Mouse (Mus musculus) midbrain, embryonic 14.5 days (tissue): ENCODE data around the gene Fbxo46. TPM values are rescaled to one million over a fixed set of nuclear protein-coding genes. Genes with fewer than 3 reads are reported as not detected.
"Not testable (repeated sequence)": the region's sequence is repeated elsewhere in the genome, so short reads cannot be mapped to it uniquely, and the experiment has no call there.

Source experiments
- ATAC-seq: fragments of 200-750 bp; cut with Nextera tagmentation; 2 replicates; pipeline ENCODE4 v1.8.0; 2017; ENCODE audit warnings: moderate number of reproducible peaks, moderate library complexity; ENCODE audit not compliant: low FRiP score, low TSS enrichment
- DNase-seq: peaks from one replicate; pipeline ENCODE4 v3.0.0-alpha.2; 2015
- H3K27ac ChIP-seq: fragments of 300-500 bp; sonication (generic); replicated peaks from 2 replicates; pipeline ENCODE4 v1.5.1; 2014; ENCODE audit warnings: mild to moderate bottlenecking, low read depth, low read length, moderate library complexity
- H3K27me3 ChIP-seq: fragments of 300-500 bp; sonication (generic); 2 replicates; pipeline ENCODE4 v1.6.1; 2014; ENCODE audit warnings: low read length, control low read depth, mixed read lengths; ENCODE audit not compliant: control insufficient read depth, insufficient read depth
- H3K36me3 ChIP-seq: fragments of 300-500 bp; sonication (generic); 2 replicates; pipeline ENCODE4 v1.6.1; 2014; ENCODE audit warnings: low read length, control low read depth; ENCODE audit not compliant: control insufficient read depth, insufficient read depth
- H3K4me1 ChIP-seq: fragments of 300-500 bp; sonication (generic); 2 replicates; pipeline ENCODE4 v1.6.1; 2014; ENCODE audit warnings: mild to moderate bottlenecking, antibody characterized with exemption, low read length, control low read depth; ENCODE audit not compliant: control insufficient read depth, insufficient read depth
- H3K4me2 ChIP-seq: fragments of 300-500 bp; sonication (generic); 2 replicates; pipeline ENCODE4 v1.6.1; 2014; ENCODE audit warnings: mild to moderate bottlenecking, low read length, moderate library complexity
- H3K4me3 ChIP-seq: fragments of 300-500 bp; sonication (generic); replicated peaks from 2 replicates; pipeline ENCODE4 v1.5.1; 2014; ENCODE audit warnings: low read depth, low read length
- H3K9ac ChIP-seq: fragments of 300-500 bp; sonication (generic); replicated peaks from 2 replicates; pipeline ENCODE4 v1.6.1; 2014; ENCODE audit warnings: mild to moderate bottlenecking, low read length, moderate library complexity
- H3K9me3 ChIP-seq: fragments of 300-500 bp; sonication (generic); 2 replicates; pipeline ENCODE4 v1.6.1; 2016; ENCODE audit warnings: low read length, control low read depth, mixed read lengths; ENCODE audit not compliant: control insufficient read depth
- WGBS: fragments of 180-500 bp; shearing (Covaris S2); extraction: QIAGEN DNeasy Blood & Tissue Kit; methylation state at CpG from one replicate; pipeline ENCODE4 v1.1.7; 2014; 5-methylcytosine and 5-hydroxymethylcytosine counted together
- polyA plus RNA-seq: library from polyadenylated mRNA; unstranded; fragments of >200 nt; fragmentation: Nextera tagmentation; extraction: Ambion mirVana; gene quantifications from 2 replicates; pipeline ENCODE4 v1.2.1, GENCODE M21; 2014

Fbxo46 gene
- polyA plus RNA-seq, 1 experiment from 2014 or later = 13.8 TPM

- H3K9me3 ChIP-seq = no peaks in the 10 kb centered on the region
- WGBS = under 1% methylated on average over 24 of the region's 24 CpGs
- peak within 1 kb of the TSS; percentile 68 for H3K4me3 ChIP-seq
- ATAC-seq (peak; percentile 93), DNase-seq (peak; percentile 99)
- peak within 1 kb of the TSS; percentile 85 for H3K27ac ChIP-seq
- peak within 1 kb of the TSS; percentile 80 for H3K4me2 ChIP-seq
- peaks cover 17% of the 10 kb centered on the region for H3K4me1 ChIP-seq
- H3K9ac ChIP-seq = peak within 1 kb of the TSS; percentile 63
- H3K36me3 ChIP-seq = peaks cover 39% of the 10 kb centered on the region
- no peaks in the 10 kb centered on the region for H3K27me3 ChIP-seq
These were observed 30.0 kb downstream of the Fbxo46 start, which contains the start of gene Snrpd2 for GRCm38 (mm10) chr7:19149626-19150025. Gene Snrpd2 (plus strand): TSS chr7:19149722.

- 93% methylated on average over 10 of the region's 10 CpGs for WGBS
- not testable (repeated sequence) for H3K9ac ChIP-seq
These were observed 31.5 kb downstream of the Fbxo46 start for GRCm38 (mm10) chr7:19151121-19151520.

GRCm38 (mm10) chr7:19154796-19155195, 35.1 kb downstream of the Fbxo46 start:
- H3K36me3 ChIP-seq = peaks cover 39% of the 10 kb centered on the region
- 83% methylated on average over 8 of the region's 8 CpGs for WGBS
- H3K9ac ChIP-seq = no peak overlapping the region
- no peak for ATAC-seq
- peaks cover 7% of the 10 kb centered on the region for H3K27me3 ChIP-seq
- no peak overlapping the region for H3K4me3 ChIP-seq
- peaks cover 11% of the 10 kb centered on the region for H3K4me1 ChIP-seq
- H3K4me2 ChIP-seq = no peak overlapping the region
- DNase-seq = no peak
- H3K9me3 ChIP-seq = no peaks in the 10 kb centered on the region
- H3K27ac ChIP-seq = no peak overlapping the region

More at GRCm38 (mm10) chr7:19151121-19151520, 31.5 kb downstream of the Fbxo46 start:
- Histone ChIP-seq H3K36me3 (peaks cover 39% of the 10 kb centered on the region), H3K4me1 (peaks cover 17% of the 10 kb centered on the region)
- H3K9me3 ChIP-seq, H3K4me3 ChIP-seq, H3K27me3 ChIP-seq, H3K27ac ChIP-seq, H3K4me2 ChIP-seq, DNase-seq, ATAC-seq: not testable (repeated sequence)

DNA sequence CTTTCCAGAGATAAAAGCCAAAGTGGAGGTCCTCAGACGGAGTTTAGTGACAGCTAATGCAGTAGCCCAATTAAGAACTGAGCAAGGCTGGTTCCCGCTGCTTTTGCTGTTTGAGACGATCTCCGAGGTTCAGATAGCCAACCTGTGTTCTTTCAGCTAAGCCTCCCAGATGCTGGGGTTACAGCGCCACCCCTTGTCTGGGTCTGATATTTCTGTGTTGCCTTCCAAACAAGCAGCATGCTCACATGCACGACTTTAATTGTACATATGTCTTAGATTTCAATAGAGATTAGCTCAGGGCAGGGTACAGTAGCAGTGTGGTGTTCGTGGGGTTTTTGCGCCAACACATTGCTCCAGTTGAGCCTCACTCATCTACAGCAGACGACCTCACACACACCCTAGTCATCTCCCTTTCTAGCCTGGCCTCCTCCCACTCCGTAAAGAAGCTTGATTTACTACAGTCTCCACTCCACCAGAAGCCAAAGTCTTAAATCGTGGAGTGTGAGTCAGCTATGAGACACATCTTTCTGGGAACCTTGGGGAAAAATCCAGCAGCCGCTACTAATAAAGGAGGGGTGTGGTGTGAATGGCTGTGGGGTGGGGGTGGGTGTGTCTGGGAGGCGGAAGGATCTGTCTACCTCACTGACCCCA, 36.3 kb downstream of the Fbxo46 start:
- WGBS = 58% methylated on average over 13 of the region's 13 CpGs
- ATAC-seq (no peak), DNase-seq (no peak)
- no peak overlapping the region for H3K4me2 ChIP-seq
- H3K27me3 ChIP-seq = peaks cover 11% of the 10 kb centered on the region
- H3K9ac ChIP-seq = no peak overlapping the region
- no peak overlapping the region for H3K27ac ChIP-seq
- no peaks in the 10 kb centered on the region for H3K9me3 ChIP-seq
- H3K4me3 ChIP-seq = no peak overlapping the region
- H3K4me1 ChIP-seq = peaks cover 10% of the 10 kb centered on the region
- H3K36me3 ChIP-seq = peaks cover 39% of the 10 kb centered on the region

DNA sequence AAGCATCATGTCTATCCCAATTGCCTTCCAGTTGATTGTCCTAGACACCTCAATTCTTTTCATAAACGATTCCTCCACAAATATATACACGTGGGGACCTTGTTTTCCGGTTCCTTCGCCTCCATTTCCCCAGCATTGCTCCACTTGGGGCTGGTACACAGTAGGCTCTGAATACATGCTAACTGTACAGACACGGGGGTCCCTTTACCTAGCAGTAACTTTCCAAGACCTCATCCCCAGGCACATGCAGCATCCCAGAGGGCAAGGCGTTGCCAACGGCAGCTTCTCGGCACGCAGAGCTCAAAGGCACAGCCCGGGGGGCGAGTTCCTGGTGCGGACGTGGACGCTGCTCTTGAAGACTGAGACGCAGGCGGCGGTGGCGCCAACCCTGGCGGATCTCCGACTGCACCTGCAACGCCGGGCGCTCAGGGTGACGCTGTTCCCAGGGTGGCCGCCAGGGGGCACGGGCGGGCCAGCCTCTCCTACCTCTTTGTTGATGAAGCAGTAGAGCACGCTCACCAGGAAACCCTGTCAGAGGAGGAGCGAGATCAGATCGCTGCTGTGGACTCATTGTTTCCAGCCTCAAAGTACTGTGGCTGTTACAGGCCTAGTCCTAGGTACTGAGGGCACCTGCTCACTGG, 37.6 kb downstream of the Fbxo46 start:
- 6% methylated on average over 30 of the region's 30 CpGs for WGBS
- Histone ChIP-seq H3K27me3 (peaks cover 11% of the 10 kb centered on the region), H3K27ac (peak overlapping the region; percentile 78), H3K36me3 (peaks cover 28% of the 10 kb centered on the region), H3K9ac (peak overlapping the region; percentile 27), H3K9me3 (no peaks in the 10 kb centered on the region), H3K4me1 (peaks cover 10% of the 10 kb centered on the region), H3K4me2 (peak overlapping the region; percentile 44), H3K4me3 (peak overlapping the region; percentile 5)
- DNase-seq (peak; percentile 92), ATAC-seq (peak; percentile 74)

DNA sequence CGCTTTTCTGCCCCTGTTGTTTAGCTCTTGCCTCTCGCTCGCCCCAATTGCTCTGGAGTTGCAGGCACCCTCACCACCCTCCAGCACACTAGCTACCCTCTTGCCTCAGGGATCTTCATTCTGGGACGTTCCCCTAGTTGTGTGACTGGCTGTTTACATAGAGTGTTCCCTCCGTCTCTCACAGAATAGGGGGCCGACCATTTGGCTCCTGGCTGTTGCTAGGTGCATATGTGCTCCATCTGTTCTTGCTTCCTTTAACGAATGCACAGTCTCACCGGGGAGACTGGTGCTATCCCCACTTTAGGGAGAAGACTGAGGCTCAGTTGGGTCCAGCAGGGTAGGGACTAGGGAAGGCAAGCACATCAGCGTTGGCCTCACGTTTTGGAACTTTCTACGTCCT, 38.9 kb downstream of the Fbxo46 start:
- 73% methylated on average over 11 of the region's 11 CpGs for WGBS
- Histone ChIP-seq H3K9me3 (no peaks in the 10 kb centered on the region), H3K27ac (no peak overlapping the region), H3K4me2 (no peak overlapping the region), H3K9ac (no peak overlapping the region), H3K4me3 (no peak overlapping the region), H3K27me3 (peaks cover 11% of the 10 kb centered on the region), H3K4me1 (peaks cover 10% of the 10 kb centered on the region), H3K36me3 (peaks cover 17% of the 10 kb centered on the region)
- DNase-seq (no peak), ATAC-seq (no peak)

- DNase-seq = no peak
- Histone ChIP-seq H3K36me3 (peaks cover 9% of the 10 kb centered on the region; the same call in 1 of the 2 replicates), H3K9ac (no peak overlapping the region), H3K4me3 (no peak overlapping the region; the same call in 1 of the 2 replicates), H3K9me3 (no peaks in the 10 kb centered on the region), H3K4me2 (peak overlapping the region; percentile 63), H3K27me3 (peaks cover 11% of the 10 kb centered on the region), H3K4me1 (peaks cover 11% of the 10 kb centered on the region), H3K27ac (no peak overlapping the region)
- ATAC-seq = no peak
- 13% methylated on average over 18 of the region's 18 CpGs for WGBS
These were observed 39.8 kb downstream of the Fbxo46 start for GRCm38 (mm10) chr7:19159411-19159810.

GRCm38 (mm10) chr7:19160115-19160514, 40.5 kb downstream of the Fbxo46 start:
- WGBS = 1% methylated on average over 20 of the region's 20 CpGs

More at GRCm38 (mm10) chr7:19160115-19160514, 40.5 kb downstream of the Fbxo46 start:
- Histone ChIP-seq H3K9me3 (no peaks in the 10 kb centered on the region), H3K27ac (no peak overlapping the region), H3K36me3 (peaks cover 2% of the 10 kb centered on the region; the same call in 1 of the 2 replicates), H3K4me3 (peak overlapping the region; percentile 27), H3K9ac (peak overlapping the region; percentile 48), H3K27me3 (peaks cover 16% of the 10 kb centered on the region), H3K4me1 (peaks cover 18% of the 10 kb centered on the region), H3K4me2 (peak overlapping the region; percentile 63)
- ATAC-seq (peak; percentile 25; the same call in 1 of the 2 replicates), DNase-seq (peak; percentile 48)
